Mouse (Mus musculus): ENCODE results near the gene Erbb4. TPM values are rescaled to one million over a fixed set of nuclear protein-coding genes. Genes with fewer than 3 reads are reported as not detected.
"Not testable (repeated sequence)": the region's sequence is repeated elsewhere in the genome, so short reads cannot be mapped to it uniquely, and the experiment has no call there.

The Erbb4 gene
- total RNA-seq, 2 experiments from 2014 or later: 40.5 TPM

GRCm38 (mm10) chr1:68874954-68875353 lies 232.9 kb downstream of the Erbb4 start:
- DNase-seq (ENCODE audit: low spot score in 2 of 2): no peak

DNA sequence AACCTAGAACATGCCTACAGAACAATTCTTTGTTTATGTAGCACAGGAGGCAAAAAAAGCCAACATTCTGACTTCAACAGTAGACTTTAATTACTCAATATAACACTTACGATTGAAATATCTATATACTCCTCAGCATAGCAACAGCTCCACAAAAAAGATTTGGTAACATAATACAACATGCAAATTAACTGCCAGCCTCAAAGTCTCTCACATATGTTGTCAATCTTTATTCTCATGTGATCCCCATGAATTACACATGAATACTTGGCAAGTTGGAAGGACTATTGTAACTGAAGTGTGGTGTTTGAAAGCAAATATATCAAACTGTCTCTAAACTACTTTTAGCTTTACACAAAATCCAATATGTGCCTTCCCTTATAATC lies 234.2 kb downstream of the Erbb4 start:
- no peak for DNase-seq (ENCODE audit: low spot score in 2 of 2)

- DNase-seq (ENCODE audit: low spot score in 2 of 2): no peak
Measured at GRCm38 (mm10) chr1:68872976-68873634, 234.8 kb downstream of the Erbb4 start.

- no peak for DNase-seq (ENCODE audit: low spot score in 2 of 2)
Measured at GRCm38 (mm10) chr1:68860341-68860740, 247.5 kb downstream of the Erbb4 start.

DNA sequence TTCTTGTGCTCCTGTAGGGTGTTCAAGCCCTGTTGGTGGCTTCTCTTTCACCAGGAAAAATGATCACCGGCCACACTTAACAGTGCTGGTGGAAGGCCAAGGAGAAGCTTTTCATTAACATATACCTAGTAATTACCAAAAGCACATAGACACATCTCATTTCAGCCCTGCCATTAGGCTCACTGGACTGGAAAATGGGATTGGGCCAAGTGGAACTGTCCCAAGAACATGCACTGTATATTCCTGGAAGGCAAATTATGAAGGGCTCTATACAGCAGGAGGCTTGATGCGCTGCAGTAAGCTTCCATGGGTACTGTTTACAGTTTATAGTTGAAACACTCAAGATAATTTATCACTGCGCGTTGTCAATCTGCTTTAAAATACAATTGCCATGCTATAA lies 248.4 kb downstream of the Erbb4 start:
- no peak for DNase-seq (ENCODE audit: low spot score in 2 of 2)

DNA sequence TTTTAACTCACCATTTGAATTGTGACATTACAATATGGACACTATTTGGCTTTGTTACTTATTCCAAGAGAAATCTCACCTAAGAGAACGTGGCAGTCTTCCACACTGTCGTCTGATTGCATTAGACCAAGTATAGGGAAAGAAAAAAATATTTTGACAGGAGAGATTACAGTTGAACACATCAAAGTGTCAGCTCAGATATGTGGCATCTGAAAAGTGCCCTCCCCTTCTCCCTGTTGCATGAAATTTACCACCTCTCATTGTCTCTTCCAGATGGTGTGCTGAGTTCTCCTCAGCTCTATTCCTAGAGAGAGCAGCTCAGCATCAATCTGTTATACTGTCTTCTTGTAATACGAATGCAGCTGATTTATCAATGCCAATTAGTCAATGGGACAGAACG lies 268.5 kb downstream of the Erbb4 start:
- DNase-seq (ENCODE audit: low spot score in 2 of 2): peak in 1 of 2 experiments; percentile 8

DNA sequence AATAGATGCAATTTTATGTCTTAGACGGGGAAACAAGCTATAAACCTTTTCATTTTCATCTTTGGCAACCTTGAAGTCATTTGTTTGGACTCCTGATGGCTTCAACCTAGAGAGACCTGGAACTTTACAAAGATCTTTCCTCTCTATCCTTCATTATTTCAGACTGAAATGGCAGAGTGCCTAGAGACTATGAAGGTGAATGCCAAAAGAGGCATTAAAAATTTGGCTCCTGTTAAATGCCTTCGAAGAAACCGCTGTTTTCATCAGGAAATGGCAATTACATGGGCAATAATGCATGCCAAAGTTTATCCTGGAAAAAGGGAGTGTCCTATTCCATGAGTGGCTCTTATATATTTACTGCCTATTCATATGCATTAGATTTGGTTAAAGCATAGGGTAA lies 273.2 kb downstream of the Erbb4 start:
- DNase-seq (ENCODE audit: low spot score in 2 of 2): no peak

- no peak for DNase-seq (ENCODE audit: low spot score in 2 of 2)
Measured at GRCm38 (mm10) chr1:68832101-68832500, 275.8 kb downstream of the Erbb4 start.

DNA sequence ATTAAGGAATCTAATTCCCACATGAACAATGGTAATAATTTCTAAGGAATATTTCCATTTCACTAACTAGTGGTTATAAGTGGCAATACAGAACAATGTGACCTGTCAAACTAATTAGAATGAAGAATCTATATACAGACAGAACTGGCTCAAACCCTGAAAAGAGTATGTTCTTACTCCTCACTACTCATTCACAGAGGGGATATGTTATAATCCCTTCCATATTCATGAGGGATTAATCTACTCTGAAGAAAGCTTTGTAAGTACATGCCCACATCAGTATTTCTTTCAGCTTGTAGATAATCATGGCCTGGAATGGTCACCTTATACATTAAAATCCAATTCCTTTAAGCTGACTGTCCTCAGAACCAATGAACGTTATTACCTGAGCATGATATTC lies 276.3 kb downstream of the Erbb4 start:
- DNase-seq (ENCODE audit: low spot score in 2 of 2): no peak

DNA sequence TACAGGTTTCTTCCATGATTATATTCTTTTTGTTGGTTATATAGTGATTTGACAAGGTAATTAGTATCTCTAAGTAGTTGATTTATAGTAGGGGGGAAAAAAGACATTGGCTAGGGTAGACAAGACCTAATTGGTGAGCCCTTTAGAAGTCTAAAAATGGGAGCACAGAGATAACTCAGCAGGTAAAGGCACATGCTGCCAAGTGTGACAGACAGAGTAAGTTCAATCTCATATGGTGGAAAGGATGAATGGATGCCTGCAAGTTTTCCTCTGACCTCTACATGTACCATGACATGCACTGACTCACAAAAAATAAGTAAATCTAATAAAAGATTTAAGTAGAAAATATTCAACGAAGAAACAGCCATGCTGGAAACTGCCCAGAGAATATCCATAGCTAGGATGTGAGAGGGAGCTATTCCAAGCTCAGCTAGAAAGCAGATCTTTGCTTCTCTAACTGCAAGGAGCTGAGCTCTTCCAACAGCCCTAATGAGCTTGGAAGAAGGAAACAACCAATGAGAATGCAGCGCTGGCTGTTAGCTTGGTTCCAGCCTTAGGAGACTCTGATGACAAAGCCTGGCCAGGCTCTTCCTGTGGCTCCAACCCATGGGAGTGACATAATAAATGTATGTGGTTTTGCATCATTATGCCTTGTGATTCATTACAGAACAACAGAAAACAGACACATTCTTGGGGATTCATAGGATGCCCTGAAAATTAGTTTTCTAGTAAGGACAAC lies 277.2 kb downstream of the Erbb4 start:
- no peak for DNase-seq (ENCODE audit: low spot score in 2 of 2)

DNA sequence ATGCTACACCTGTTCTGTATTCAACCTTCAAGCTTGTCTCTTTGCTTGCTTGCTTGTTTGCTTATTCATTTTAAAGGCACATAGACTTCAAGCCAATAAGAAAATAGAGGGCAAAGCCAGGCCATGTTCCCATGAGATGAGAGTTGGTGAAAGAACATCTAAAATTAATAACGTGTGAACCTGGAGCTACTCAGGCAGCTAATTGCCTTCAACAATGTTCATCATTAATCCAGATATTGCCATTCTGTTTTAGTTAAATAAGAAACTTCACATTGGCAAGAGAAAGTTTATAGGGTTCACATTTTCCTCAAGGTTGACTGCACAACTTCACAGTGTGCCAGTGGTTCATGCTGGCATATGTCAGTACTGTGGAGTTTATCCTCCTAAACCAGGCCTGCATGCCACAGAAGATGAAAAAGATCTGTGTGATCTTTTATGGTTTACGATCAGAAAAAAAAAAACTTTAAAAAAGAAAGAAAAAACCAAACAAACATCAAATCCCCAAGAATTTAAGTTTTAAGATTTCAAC lies 284.7 kb downstream of the Erbb4 start:
- DNase-seq (ENCODE audit: low spot score in 2 of 2): no peak

DNA sequence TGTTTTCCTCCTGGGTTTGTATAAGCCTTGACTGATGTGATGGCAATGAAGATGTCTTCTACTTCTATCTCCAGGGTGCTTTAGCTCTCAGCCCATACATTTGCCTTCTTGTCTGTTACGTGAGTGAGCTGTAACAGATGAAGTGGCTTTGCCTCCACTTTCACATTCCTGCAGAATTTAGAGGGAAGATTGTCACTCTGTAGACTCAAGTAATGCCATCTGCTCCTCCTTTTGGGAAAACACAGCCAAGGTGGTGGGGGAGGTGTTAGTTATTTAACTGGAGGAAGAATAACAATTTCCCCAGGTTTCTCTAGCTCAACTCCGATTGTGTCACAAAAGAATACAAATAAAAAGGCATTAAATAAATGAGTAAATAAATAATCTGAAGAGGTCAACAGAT lies 301.1 kb downstream of the Erbb4 start:
- peak in 1 of 2 experiments; percentile 7 for DNase-seq (ENCODE audit: low spot score in 2 of 2)

GRCm38 (mm10) chr1:68787409-68788015 lies 320.3 kb downstream of the Erbb4 start:
- no peak for DNase-seq (ENCODE audit: low spot score in 2 of 2)

DNA sequence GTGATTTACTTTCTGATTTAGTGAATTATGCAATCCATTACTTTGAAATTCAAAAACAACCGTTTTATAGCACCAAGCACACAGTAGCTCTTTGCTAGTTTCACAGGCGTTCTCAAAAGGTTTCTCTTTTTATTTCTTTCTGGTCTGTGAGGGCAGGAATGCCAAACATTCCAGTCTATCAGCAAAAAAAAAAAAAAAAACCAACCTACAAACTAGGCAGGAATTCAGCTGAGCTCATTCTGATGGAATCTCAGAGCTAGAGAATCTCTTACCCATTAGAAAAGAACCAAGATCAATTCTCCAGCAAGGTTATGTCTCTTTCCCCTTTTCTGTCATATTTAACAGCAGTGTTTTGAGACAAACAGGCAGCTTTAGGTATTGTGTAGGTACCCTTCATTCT lies 327.2 kb downstream of the Erbb4 start:
- DNase-seq (ENCODE audit: low spot score in 2 of 2): no peak

DNA sequence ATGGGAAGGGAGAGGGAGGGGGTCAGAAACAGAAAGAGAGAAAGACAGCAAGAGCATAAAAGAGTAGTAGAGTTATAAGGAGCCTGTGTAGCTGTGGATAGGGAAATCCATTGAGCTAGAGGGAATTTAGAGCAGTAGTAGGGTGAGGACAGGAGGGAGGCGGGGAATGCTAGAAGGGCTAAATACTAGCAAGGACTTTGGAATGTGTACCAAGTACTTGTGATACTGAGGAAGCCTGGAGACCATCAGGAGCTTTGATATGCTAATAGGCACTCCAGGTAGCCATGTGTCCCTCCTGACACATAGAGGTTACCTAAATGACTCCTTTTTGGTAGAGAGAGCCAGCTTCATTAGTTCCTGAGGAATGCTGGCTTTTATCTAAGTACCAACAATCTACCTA lies 327.8 kb downstream of the Erbb4 start:
- DNase-seq (ENCODE audit: low spot score in 2 of 2): no peak

DNA sequence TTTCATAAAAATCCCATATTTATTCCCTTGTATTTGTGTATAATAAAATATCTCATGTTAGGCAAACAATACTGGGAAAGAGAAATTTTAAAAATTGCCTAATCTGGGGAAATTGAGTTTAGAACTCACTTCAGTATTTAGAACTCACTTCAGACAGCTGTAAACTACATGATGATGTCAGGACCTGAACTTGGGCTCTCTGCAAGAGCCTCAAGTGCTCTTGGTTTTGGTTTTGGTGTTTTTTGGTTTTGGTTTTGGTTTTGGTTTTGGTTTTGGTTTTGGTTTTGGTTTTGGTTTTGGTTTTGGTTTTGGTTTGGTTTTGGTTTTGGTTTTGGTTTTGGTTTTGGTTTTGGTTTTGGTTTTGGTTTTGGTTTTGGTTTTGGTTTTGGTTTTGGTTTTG lies 341.8 kb downstream of the Erbb4 start:
- DNase-seq (ENCODE audit: low spot score in 2 of 2): not testable (repeated sequence)

DNA sequence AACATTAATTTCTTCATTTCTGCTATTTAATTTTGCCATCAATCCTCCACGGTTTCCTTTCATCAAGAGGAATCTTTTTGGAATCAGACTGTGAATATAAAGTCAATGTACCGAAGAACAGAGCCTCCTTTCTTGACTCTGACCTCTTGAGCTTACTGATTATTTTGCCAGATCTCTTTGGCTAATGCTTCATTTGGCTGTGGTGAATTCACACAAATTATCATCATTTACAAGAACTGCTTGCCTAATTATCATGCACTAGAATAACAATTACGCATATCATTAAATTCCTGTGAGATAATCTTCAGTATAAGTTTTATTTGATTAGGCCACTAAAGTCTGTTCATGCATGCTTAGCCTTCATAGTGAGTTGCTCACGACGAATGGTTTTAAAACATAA lies 345.4 kb downstream of the Erbb4 start:
- no peak for DNase-seq (ENCODE audit: low spot score in 2 of 2)

- peak; percentile 4 to 25 for DNase-seq (ENCODE audit: low spot score in 2 of 2)
Measured at GRCm38 (mm10) chr1:68748976-68749375, 358.9 kb downstream of the Erbb4 start.

- no peak for DNase-seq (ENCODE audit: low spot score in 2 of 2)
Measured at GRCm38 (mm10) chr1:68681478-68681877, 426.4 kb downstream of the Erbb4 start.

GRCm38 (mm10) chr1:68674667-68675066 lies 433.2 kb downstream of the Erbb4 start:
- no peak for DNase-seq (ENCODE audit: low spot score in 2 of 2)

GRCm38 (mm10) chr1:68666831-68667601 lies 440.8 kb downstream of the Erbb4 start:
- no peak for DNase-seq (ENCODE audit: low spot score in 2 of 2)
